Mouse (Mus musculus) c-Kit-positive CD71-negative TER-119-negative erythroid progenitor cells, embryonic 14.5 days (primary cell): Measurements from ENCODE around the gene Vamp2.

Experiments used
- DNase-seq: peaks from one replicate; pipeline ENCODE4 v3.0.0-alpha.2; 2013; ENCODE audit warnings: low read depth

The Vamp2 gene

DNA sequence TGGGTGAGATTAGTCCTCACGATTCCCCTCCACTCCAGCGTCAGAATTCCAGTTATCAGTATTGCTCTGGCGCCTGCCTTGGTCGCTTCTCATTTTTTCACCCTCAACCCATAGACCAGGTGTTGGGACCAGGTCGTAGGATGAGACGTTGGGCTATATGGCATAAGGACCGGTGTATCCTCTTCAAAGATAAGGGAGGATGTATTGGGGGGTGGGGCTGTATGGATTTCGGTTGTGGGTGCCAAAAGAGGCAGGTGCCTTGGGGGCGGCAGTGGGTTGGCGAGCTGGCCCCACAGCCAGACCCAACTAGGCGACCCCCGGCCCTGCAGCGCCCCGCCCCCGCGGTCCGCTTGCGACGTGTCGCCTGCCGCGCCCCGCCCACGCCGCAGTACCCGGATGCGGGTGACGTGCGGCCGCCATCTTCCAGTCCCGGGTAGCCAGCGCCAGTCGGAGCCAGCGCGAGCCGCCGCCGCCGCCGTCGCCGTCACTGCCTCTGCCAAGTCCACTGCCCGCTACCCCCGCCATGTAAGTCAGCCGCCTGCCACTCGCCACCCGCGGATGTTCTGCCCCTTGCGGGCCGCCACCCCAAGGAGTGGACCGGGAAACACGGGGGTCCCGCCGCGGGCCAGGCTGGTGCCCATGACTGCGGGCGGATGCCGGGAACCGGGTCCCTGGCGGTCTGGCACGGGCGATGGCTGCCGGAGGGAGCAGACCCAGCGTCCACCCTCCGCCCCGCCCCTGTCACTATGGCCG lies at the start of gene Vamp2:
Vamp2 (plus strand) TSS at position 388 of the 753 bp plus-strand sequence.
- DNase-seq, result peak; percentile 73

- DNase-seq, result peak; percentile 86
Observed at GRCm38 (mm10) chr11:69045531-69046394, 42.5 kb upstream of the Vamp2 start, which contains the start of gene Aurkb. Gene Aurkb (plus strand): TSS chr11:69045647.

DNA sequence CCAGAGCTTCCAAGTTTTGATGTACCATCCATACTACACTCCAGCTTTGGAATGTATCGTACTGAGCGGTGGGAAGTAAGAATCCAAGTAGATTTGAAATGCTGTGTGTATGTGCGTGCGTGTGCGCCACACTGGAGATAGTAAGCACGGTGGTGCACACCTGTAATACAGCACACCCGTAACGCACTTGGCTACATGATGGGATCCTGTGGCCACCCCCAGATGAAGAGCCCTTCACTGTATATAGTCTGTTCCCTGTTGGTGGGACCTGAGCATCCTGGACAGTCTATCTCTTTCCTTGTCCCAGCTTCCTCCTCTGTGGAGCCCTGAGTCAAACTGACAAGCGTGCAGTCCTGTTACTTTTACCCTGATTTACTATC lies 41.9 kb upstream of the Vamp2 start:
- DNase-seq, result no peak

DNA sequence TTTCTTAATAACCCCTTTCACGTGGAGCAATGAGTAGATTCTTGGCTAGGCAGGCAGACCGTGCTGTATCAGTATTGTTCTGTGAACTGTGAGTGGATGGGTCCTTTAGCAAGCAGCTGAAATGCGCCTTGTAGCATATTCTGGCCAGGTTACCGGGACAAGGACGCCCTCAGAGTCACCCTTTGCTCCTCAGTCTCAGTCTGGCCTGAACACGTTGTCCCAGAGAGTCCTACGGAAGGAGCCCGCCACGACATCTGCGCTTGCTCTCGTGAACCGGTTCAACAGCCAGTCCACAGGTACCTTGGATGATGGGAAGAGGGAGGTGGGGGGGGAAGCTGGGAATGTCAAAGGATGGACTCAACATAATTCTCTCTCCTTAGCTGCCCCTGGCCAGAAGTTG lies 40.7 kb upstream of the Vamp2 start:
- no peak for DNase-seq

DNA sequence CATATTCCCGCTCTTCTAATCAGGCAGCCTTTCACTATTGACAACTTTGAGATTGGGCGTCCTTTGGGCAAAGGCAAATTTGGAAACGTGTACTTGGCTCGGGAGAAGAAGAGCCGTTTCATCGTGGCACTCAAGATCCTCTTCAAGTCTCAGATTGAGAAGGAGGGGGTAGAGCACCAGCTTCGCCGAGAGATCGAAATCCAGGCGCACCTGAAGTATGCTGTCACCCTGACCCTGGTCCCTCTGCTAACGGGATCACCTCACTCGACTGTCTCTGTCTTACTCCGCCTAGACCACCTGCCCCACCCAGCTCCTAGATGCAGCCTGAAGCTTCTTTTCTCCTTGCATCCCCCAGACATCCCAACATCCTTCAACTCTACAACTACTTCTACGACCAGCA lies 40.1 kb upstream of the Vamp2 start:
- DNase-seq, result no peak

- DNase-seq, result no peak
Observed at GRCm38 (mm10) chr11:69050748-69051147, 37.5 kb upstream of the Vamp2 start.

DNA sequence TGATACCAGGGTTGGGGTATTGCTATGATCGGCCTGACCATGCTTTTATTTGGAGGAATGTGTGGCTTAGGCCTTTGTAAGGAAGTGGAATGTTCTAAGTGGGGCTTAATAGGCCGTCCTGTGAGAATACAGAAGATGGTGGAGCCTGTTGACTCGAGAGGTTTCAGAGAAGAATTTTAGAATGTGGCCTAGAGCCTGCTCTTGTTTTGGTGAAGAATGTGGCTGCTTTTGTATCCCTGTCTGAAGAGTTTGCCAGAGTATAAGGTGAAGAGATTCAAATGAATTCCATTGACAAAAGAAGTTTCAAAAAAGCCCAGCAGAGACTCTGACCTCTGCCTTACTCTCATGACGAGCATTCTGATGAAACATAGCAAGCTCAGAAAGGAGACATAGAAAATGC lies 36.5 kb upstream of the Vamp2 start:
- DNase-seq, result no peak

- DNase-seq, result no peak
Observed at GRCm38 (mm10) chr11:69052824-69053421, 35.4 kb upstream of the Vamp2 start.

DNA sequence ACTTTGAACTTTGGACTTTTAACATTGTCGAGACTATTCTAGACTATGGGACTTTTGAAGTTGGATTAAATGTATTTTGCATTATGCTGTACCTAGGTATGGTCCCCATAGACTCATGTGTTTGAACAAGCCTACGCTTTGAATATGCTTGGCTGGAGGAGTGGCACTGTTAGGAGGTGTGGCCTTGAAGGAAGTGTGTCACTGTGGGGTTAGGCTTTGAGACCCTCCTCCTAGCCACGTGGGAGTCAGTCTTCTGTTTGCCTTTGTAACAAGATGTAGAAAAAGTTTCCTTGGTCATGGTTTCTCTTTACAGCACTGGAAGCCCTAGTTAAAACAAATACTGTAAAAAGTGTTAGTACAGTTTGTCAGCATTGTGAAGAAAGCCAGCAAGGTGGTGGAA lies 34.4 kb upstream of the Vamp2 start:
- DNase-seq, result no peak

- no peak for DNase-seq
Observed at GRCm38 (mm10) chr11:69058265-69058664, 30.0 kb upstream of the Vamp2 start.

DNA sequence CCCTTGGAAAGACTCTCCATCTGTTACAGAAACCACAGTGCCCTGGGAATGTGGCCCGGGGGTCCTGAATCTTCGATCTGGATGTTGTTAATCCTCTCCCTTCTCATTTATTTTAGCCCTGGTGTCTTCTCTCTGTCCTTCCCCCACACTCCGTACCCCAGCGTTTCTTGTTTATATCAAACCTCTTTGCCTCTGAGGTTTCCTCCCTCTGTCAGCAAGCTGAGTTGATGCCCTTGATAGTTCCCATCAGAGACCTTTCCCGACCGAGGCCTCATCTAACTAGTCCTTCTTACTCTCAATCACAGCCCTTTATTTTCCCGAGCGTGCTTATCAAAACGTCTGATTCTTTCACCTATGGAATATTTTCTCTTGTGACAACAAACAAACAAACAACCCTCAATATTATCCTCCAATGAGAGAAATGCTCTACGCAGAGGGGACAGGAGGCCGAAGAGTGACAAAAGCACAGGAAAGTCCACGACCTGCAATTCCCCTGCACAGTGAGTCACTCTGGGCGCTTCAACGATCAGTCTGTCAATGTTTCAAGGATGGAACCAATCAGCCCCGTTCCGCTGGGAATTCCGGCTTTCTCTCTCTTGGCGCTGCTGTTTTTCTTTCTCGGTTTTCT lies 29.4 kb upstream of the Vamp2 start:
- no peak for DNase-seq

DNA sequence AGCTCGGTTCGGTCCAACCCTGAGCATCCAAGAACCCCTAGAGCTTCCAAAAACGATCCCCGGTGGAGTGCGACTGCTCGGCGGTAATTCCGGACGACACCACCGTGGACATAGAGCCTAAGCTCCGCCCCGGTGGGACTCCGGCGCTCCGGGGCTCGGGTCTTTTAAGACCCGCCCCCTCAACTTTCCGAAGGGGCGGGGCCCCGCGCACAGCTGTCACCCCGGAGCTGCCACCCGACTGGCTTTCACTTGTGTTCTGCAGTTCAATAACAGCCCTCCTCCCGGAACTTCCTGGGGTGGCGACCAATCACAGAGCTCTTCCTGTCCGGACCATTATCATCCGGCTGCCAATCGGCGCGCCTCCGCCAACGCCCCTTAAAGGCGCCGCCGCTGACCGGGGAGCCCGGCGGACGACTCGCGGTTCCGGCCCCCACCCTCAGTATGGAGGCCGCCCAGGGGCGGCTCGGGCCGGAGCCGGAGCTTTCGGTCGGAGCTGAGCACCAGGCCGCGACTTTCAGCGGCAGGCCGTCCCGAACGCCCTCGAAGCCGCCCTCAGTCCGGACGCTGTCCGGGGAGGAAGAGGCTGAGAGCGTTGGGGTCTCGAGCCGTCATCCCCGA lies 28.8 kb upstream of the Vamp2 start, which contains the start of gene Borcs6:
Borcs6 (plus strand) TSS at position 361 of the 618 bp plus-strand sequence.
- peak; percentile 92 for DNase-seq

DNA sequence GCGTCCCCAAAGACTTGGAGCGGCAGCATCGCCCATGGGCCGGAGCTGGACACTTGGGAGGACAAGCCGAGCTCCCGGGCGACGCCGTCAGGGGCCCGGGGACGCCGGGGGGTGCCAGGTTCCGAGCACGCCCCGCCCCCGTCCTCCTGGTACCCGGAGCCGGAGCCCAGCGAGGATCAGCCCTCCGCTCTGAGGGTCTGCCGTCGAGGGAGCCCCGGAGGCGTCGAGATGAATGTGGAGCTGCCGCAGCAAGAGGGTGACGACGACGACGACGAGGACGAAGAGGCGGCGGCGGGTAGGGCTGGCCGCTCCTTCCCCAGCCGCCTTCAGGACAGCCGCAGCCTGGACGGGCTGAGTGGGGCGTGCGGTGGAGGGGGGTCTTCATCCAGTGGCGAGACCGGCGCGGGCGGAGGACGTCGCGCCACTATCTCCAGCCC lies 28.3 kb upstream of the Vamp2 start:
- DNase-seq, result no peak

DNA sequence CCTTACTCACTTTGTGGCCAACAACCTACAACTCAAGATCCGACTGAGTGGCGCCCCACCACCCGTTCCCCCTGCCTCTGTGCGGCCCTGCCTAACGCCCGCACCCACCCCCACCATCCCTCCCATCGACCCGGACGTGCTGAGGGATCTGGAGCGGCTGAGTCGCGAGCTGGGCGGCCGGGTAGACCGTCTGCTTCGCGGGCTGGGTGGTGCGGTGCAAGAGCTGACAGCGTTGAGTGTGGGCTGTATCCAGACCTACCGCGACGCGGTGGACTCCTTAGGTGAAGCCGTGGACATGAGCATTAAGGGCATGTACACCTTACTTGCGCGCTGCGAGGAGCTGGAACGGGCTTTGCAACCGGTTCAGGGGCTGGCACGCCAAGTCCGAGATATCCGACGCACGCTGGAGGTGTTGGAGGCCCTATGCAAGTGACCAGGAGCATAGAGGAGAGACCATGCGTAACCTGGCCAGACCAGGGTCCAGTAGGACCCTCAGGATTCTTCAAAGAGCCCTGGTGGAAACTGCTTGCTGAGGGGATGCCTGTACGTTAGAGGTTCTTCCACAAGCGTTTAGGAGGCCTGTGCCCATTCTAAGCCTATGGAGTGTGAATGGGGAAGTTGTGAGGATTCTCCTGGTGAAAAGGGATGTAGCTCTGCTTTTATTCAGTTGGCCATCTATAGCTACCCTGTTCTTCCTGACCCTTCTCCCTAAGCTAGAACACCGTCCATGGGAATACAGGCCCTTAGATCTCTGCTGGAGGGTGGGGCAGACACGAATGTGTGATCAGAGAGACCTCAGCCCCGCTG lies 27.6 kb upstream of the Vamp2 start:
- DNase-seq, result no peak

DNA sequence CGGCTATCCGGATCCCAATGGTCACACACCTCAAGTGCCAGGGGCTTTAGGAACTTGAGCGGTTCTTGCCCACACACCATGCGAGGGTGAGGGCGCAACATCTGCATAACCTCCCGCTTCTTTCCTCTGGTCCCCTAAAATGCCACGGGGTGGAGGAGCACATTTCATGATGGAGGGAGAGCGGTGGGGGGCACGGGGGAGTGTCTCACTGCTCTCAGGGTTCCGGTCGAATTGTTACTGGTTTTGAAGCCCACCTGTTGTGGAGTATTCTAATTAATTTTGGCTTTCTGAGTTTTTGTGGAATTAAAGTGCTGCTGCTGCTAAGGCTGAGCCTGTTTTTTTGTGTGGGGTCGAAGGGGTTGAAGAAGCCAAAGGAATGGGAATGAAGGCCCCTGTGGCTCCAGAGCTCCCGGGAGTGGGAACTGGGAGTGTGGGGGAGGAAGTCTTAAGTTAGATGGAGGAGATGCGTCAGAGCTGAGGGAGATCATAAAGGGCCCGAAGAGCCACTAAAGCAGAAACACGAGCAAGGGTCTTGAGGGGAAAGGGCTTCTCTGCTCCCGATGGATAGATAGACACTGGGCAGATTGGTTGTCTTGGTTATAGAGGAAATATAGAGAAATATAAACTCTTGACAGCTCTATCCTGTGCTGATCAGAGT lies 26.9 kb upstream of the Vamp2 start:
- DNase-seq, result no peak

- peak; percentile 66 for DNase-seq
Observed at GRCm38 (mm10) chr11:69062194-69062760, 26.0 kb upstream of the Vamp2 start.

- peak; percentile 86 for DNase-seq
Observed at GRCm38 (mm10) chr11:69062761-69063224, 25.5 kb upstream of the Vamp2 start.

GRCm38 (mm10) chr11:69063413-69064201 lies 24.7 kb upstream of the Vamp2 start:
- peak; percentile 55 for DNase-seq
